Mouse (Mus musculus): Measurements from ENCODE around the gene Eif4a3.

Eif4a3 gene

DNA sequence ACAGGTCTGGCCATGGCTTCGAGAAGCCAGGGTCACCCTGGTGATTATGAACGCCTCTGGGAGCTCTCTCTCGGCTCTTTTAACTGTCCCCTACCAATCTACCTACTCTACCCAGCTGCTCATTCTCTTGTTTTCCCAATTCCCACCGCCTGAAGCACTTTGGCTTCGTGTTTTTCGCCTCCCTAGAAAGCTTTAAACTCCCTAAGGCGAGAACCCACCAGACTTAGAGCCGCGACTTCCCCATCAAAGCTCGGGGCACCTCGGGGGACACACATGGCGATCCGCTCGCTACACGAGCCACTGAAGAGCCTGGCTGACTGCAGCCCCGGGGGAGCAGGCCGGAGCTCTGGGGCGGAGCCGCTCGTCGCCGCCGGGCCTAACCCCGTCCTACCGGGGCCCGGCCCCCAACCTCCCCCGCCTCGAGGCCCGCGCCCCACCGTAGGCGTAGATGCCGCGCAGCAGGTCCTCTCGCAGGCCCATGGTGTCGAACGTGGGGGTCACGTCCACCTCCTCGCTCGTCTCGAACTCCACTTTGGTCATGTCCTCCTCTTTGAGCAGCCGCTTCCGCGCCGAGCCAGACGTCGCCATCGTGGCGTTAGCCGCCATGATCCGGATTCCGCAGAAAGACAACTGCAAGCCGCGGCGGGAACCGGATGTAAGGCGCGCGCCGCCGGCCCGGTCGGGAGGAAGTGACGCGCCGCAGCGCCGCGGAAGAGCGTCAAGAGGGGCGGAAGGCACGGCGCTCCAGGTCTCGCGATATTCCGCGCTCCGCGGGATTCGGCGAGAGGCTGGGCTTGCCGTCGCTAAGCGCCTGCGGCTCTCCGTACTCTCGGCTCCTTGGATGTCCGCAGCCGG lies at the start of gene Eif4a3:
TSS of gene Eif4a3 (minus strand) at position 699 of the 855 bp plus-strand sequence.
- DNase-seq (ENCODE audit: low spot score), result peak; percentile 99

DNA sequence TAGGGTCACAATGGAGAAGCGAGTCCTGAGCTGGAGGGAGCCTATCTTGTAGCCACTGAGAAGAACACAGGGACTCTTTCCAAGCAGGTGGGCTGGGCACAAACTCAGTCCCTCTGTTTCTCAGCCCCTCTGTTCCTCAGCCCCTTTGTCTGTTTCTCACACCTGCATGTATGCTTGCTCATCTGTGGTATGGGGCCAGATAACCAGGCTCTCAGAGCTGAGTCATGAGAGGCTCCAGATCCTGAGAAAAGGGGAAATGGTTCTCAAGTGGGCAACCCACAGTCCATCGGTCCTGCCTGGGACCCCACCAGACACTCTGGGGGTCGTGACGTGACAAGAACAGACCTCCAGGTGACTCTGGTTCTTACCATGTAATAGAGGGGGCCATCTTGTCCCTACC lies 47.2 kb upstream of the Eif4a3 start:
- no peak for DNase-seq (ENCODE audit: low spot score)

DNA sequence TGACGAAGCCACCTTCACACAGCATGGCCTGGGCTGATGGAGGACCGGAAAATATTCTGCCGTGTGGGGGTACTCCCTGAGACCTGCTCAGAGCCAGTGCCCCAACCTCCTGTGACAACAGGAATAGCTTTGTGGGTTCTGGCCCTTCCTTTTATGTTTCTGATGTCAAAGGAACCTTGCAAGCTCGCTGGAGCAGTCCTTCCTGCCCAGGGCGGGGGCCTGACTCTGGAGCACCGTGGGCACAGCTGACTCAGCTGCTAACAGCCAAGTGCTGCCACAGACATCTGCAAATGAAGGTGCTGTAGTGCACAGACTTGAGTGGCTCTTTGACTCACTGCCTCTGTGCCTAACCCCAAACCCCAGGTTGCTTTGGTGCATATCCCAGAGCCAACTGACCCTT lies 45.0 kb upstream of the Eif4a3 start:
- DNase-seq (ENCODE audit: low spot score), result no peak

DNA sequence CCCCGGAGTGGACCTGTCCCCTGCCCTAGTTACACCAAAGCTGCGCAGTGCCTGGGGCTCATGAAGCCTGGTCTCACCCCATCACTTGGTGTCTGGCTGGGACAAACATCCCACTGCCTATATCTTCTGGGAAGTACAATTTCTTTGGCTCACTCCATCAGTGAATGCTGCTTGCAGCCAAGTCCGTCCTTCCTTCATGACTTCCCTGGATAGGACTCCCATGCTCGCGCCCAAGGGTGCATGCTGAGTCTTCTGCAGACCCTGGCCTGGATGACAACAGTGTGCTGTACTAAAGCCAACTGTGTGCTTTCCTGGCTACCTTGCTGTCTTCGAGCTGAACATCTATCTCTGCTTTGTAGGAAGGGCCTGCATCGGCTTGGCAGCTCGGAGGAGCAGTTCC lies 44.3 kb upstream of the Eif4a3 start:
- no peak for DNase-seq (ENCODE audit: low spot score)

DNA sequence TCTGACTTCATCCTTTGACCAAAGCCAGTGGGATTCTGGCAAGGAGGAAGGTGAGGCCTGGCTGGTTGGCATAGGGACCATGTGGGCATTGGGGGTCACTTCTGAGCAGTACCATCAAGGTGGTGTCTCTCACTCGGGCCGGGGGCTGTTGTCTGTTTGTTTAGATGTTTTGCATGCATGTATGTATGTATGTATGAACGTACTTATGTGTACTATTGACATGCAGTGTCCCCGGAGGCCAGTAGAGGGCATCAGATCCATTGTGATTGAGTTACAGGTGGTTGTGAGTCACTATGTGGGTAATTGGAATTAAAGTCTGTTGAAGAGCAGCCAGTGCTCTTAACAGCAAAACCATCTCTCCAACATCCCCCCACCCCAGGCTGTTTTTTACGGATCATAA lies 39.7 kb upstream of the Eif4a3 start:
- DNase-seq (ENCODE audit: low spot score), result peak; percentile 94

DNA sequence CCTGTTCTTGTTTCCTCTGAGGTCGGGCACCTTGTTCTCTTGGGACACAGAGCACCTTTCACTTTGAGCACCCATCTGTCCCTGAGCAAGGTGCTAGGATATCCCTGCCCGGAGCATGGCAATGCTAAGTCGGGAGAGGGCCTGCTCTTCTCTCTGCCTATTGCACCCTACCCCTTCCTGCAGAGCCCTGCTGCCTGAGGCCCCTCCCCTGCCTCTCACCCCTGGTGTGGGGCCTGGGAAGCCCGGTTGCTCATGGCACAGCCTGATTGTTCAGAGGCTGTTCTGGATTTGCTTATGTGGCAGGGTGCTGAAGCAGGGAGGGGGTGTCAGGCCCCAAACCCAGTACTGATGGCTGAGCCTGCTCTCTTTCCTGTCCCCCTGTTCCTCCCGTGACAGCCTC lies 39.3 kb upstream of the Eif4a3 start:
- no peak for DNase-seq (ENCODE audit: low spot score)

DNA sequence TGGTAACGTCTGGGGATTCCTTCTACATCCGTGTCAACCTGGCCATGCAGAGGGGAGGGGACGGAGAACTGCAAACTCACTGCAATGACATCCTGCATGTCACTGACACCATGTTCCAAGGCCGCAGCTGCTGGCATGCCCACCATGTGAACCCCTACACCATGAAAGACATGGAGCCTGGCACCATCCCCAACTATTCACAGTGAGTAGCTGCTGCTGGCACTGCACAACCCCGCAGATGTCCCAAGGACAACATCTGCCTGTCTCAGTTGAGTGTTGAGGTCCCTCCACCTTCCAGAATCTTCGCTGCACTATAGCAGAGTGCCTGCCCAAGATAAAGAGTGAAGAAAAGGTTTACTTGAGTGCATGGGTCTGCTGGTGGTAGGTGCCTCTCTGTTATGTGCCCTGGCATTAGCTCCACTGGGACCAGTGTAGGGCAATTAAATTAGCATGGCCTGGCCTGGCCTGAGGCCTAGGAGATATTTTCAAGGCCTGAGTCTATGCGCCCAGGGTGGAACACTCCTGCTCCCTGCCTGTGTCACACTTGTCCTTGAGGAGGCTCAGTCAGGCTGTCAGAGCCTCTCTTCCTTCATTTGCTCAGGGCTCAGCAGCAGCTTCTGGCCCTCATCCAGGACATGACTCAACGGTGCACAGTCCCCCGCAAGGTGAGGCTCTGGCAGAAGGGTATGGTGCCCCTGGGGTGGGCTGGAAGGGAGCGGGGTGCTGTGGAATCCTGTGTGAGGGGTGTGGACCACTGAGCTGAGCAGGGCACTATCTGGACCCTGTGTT lies 38.6 kb upstream of the Eif4a3 start:
- DNase-seq (ENCODE audit: low spot score), result no peak

DNA sequence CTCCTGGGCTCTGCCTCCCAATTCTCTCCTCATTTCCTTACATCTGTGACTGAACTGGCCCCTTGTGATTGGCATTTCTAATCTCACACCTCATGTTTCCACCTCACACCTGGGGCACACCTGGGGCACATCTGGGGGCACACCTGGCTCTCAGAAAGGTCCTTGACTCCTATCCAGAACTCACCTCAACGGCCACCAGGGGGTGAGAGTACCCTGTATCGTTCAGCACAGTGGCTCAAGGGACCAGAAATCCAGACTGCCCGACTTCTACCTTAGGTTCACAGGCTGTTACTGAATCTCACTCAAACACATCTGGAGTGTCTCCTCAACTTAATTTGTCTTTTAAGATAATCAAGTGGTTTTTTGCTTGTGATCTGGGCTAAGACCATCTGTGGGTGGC lies 32.1 kb upstream of the Eif4a3 start:
- peak; percentile 24 for DNase-seq (ENCODE audit: low spot score)

DNA sequence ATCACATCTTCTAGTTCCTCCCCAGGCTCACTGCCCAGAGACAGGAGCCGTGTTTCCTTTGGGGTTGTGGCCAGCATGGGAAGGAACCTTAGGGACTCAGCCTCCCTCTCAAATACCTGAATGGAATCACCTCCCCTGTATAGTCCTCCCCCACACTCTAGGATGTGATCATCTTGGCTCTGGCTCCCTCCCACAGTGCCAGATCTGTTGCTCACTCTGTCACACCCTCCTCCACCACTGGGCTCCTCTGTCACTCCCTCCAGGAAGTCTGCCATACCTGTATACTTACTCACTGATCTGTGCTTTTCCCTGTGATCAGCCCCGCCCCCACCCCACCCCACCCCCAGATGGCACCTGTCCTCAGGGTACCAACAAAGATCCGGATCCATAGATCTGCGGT lies 30.7 kb upstream of the Eif4a3 start:
- no peak for DNase-seq (ENCODE audit: low spot score)

DNA sequence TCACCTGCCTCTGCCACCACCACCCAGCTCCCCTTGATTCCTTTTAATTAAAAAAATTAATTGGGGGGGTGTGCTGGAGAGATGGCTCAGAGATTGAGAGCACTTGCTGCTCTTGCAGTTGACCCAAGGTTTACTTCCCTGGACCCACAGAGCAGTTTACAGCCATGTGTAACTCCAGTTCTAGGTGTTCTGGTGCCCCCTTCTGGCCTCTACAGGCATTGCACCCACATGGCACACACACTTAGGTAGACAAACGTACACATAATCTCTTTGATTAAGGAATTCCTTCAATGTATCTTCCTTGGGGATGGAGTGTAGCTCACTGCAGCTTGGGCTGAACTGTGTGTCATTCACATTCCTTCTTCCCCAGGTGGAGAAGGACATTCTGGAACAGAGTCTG lies 25.2 kb upstream of the Eif4a3 start:
- DNase-seq (ENCODE audit: low spot score), result no peak

DNA sequence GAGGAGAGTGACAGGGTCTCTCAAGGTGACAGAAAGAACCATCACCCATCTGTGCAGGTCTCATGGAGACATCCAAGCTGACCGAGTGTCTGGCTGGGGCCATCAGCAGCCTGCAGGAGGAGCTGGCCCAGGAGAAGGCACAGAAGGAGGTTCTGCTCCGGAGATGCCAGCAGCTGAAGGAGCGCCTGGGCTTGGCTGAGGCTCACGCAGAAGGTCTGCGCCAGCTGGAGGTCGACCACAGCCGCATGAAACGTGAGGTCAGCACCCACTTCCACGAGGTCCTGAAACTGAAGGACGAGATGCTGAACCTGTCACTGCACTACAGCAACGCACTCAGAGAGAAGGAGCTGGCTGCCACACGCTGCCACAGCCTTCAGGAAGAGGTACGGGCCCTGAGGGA lies 22.6 kb upstream of the Eif4a3 start:
- DNase-seq (ENCODE audit: low spot score), result no peak

DNA sequence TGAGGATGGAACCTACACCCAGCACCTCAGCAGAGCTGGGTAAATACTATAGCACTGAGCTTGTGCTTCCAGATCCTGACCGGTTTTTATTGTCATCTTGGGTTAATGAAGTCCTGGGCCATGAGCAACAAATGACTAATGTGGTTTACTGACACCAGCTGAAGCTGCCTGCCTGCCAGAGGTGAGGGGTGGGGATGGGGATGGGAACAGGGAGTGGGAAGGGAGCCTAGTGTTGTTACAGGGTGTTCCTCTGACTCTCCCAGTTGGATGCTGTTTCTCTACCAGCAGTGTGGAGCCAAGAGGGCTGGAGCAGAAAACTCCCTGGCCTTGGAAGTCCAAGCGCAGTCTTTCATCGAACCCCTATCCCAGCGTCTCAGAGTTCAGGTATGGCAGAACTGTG lies 16.8 kb upstream of the Eif4a3 start:
- no peak for DNase-seq (ENCODE audit: low spot score)

DNA sequence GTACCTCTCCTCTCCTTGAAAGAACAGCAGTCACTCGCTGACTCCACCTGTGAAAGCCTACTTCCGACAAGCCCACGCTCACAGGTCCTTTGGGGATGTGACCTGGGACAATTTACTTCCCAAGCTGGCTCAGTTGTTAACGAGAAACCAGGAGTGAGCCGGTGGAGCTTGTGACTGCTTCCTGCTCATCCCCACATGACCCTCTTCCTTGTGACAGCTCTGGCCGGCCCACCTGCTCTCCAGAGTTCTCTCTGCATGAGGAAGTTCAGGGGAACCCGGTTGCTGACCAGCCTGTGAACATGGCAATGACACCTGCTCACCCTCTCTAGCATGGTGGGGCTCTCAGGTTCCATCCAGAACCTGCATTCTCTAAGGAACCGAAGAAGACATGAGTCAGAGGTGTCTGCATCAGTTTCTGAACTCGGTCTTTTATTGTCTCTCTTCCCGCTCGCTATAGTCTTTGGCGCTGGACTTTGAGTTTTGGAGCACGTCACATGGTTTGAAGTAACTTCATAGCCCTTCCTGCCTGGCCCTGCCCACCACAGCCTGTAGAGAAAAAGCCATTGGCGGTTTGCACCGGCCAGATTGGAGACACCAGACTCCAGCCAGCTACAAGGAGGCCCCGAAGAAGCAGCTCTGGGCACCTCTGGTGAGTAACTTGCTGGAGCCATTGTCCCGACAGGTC lies 14.5 kb upstream of the Eif4a3 start:
- no peak for DNase-seq (ENCODE audit: low spot score)

DNA sequence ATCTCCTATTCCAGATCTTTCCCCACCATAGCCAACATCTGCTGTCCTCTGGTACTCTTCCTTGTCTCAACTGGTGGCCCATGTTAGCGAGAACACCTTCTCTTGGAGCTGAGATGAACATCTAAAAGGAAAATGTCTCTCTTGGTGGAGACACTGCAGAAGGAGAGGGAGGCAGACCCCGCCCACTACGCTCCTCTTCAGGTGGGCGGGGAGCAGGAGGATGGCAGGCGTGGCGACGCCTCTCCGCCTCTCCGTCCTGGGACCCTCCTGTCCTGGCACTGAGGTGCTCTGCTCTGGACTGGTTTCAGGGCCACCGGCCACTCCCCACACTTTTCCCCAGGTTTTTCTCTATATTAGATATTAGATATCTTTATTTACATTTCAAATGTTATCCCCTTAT lies 10.7 kb upstream of the Eif4a3 start:
- no peak for DNase-seq (ENCODE audit: low spot score)

DNA sequence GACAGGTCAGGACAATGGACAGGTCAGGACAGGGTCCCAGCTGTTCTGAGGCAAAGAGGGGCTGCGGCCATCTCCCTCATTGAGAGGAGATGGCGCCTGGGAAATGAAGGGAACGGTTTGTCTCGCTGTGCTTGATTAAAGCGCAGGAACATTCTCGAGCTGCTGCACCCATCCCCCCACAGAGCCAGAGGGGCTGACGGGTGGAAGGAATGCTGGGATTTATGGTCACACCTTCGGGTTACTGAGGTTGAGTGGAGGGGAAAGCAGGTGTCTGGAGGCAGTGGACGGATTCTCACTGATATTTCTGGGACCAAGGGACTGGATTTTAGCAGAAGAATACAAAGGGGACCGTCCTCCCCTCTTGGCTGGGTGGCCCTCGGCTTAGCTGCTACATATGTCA lies 8.0 kb upstream of the Eif4a3 start:
- DNase-seq (ENCODE audit: low spot score), result peak; percentile 20

DNA sequence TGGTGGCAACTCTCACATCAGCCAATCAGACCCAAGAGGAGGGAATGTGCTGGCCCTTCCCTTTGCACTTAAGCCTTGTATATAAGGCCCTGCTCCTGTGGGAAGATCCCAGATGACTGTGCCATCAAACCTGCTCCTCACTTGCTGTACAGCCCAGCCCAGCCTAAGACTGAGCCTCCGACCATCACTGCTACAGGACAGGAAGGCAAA lies 7.7 kb upstream of the Eif4a3 start, which contains the start of gene Card14:
TSS of gene Card14 (plus strand) at position 111 of the 210 bp plus-strand sequence.
- no peak for DNase-seq (ENCODE audit: low spot score)

DNA sequence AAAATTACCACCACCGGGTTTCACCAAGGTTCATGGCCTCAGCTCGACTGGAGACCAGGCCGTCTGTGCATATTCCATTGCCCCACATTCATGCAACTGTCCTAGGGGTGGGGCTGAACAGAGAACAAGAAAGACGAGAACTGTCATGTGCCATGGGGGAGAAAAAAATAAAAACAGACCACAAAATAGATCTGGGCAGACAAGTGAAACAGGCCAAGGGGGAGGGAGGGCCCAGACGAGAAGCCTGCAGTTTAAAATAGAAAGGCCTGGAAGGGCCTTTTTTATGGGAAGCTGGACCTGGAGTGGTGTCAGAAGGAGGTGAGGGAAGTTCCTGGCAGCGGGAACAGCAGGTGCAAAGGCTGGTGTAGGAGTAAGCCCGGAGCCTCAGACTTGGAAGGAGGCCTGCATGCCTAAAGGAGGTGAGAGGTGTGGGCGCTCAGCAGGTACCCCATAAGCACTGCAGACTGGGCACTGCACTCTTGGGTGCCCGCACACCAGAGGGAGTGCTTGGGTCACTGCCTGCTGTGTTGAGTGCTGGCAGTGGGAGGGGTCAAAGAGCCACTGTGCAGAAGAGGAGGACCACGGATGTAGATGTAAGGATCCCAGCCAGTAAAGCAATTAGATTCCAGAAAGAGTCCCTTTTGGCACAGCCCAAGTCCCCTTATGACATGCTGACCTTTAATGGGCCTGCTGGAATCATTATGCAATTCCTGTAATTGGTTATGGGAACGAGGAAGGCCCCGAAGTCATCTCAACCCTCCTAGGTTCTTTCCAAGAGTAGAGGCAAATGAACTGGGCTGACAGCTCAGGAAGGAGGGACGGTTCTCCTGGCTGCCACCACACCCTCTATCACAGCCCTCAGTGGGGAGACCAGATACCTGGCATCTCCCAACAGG lies 7.1 kb upstream of the Eif4a3 start:
- DNase-seq (ENCODE audit: low spot score), result no peak

DNA sequence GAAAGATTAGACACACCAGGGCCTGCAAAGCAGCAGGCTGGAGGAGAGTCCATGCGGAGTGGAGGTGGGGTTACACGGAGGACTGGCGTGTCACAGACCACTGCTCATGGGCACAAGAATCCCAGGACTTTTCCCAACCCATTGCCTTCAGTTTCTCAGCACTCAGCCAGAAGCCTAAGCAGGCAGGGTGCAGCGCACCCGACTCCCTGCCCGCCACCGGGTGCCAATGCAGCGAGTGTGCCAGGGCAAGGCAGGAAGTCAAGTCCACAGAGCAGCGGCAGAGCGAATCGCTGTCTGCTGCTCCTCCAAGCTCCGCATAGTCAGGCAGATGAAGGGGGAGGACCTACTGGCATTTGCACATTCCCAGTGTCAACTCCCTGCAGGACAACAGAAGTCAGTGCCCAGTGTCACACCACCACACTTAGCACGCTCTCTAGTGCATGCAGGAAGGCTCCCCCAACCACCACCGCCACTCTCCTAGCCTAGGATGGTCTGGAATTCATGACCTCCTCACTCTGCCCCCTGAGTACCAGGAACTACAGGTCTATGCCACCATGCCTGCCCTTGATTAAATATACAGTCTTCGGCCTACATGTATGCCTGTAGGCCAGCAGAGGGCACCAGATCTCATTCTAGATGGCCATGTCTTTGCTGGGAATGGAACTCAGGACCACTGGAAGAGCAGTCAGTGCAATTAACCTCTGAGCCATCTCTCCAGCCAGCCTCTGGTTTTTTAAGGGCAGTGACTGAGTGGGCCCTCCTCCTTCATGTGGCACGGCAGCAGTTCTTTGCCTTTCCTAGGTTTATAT lies 5.2 kb upstream of the Eif4a3 start:
- DNase-seq (ENCODE audit: low spot score), result peak; percentile 78

DNA sequence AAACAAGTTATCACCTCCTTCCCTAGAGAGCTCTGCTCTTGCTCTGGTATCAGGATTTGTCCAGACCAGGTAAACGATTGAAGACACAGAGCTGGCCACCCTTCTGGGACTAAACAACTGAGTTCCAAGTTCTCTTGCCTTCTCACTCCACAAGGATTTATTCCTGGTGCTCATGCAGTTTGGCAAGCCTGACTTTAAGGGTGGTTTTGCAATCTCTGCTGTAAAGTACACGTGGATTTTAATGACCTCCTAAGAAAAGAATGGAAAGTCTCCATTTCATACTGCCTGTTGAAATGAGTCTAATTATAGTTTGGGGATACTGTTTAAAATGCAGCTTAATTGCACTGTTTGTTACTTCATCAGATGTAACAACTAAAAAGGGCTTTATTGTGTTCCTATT lies 1.1 kb upstream of the Eif4a3 start:
- DNase-seq (ENCODE audit: low spot score), result no peak

DNA sequence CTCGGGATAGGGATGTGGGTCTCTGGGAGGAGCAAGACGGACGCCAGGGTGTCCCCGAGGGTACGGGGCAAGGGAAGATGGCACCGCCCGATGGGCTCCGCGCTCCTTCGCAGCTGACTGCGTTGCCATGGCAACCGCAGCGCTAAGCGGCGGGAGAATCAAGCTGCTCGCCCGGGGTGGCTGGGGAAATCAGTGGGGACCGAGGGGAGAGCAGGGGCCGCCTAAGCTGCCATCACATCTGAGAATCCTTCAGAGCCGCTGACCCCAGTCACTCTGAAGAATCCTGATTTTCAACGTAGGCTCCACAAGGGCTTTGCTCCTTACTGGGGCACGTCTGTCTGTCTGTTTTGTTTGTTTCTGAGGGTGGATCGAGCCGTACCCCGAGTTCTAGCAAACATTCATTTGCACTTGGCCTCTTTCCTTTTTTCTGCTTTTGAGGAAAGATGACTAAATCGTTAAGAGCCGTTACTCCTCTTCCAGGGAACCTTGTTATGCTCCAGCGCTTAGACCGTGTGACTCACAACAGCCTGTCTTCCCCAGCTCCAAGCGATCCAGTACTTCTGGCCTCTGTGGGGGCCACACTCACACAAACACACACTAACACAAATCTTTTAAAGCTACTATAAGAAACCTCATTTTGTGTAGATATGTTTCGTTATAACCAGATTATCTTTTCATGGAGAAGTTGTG lies 502 bp upstream of the Eif4a3 start:
- DNase-seq (ENCODE audit: low spot score), result no peak

DNA sequence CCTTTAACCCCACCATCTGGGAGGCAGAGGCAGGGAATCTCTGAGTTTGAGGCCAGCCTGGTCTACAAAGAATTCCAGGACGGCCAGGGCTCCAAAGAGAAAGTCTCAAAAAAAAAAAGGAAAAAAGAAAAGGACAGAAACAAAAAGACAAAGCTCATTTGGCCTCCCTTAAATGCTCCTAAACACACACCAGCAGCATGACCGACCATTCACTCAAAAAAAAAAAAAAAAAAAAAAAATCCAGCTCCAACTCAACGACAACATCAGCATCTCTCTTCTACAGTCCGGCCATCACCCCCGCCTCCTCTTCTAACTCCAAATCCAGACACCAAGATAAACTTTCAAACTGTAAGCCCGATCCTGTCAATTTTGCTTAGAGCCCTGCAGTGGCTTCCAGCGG lies 972 bp downstream of the Eif4a3 start:
- no peak for DNase-seq (ENCODE audit: low spot score)

All from retina, embryonic 14.5 days (tissue).